Mouse (Mus musculus) midbrain, embryonic 11.5 days (tissue): ENCODE data around the gene Psmd9. TPM values are rescaled to one million over a fixed set of nuclear protein-coding genes. Genes with fewer than 3 reads are reported as not detected.
"Not testable (repeated sequence)": the region's sequence is repeated elsewhere in the genome, so short reads cannot be mapped to it uniquely, and the experiment has no call there.

Experiments
- ATAC-seq: fragments of 200-750 bp; cut with Nextera tagmentation; 2 replicates; pipeline ENCODE4 v1.8.0; 2017; ENCODE audit warnings: moderate TSS enrichment, moderate library complexity; ENCODE audit not compliant: low FRiP score
- DNase-seq: peaks from one replicate; pipeline ENCODE4 v3.0.0; 2015; ENCODE audit warnings: low spot score; ENCODE audit errors: missing footprints
- H3K27ac ChIP-seq: fragments of 300-500 bp; sonication (generic); 2 replicates; pipeline ENCODE4 v1.5.1; 2014; ENCODE audit warnings: low read depth, low read length
- H3K27me3 ChIP-seq: fragments of 300-500 bp; sonication (generic); 2 replicates; pipeline ENCODE4 v1.6.1; 2014; ENCODE audit warnings: mild to moderate bottlenecking, low read length, moderate library complexity, mixed read lengths; ENCODE audit not compliant: control insufficient read depth, insufficient read depth
- H3K36me3 ChIP-seq: fragments of 300-500 bp; sonication (generic); 2 replicates; pipeline ENCODE4 v1.6.1; 2014; ENCODE audit warnings: mild to moderate bottlenecking, low read length, moderate library complexity, mixed read lengths; ENCODE audit not compliant: control insufficient read depth, insufficient read depth
- H3K4me1 ChIP-seq: fragments of 300-500 bp; sonication (generic); 2 replicates; pipeline ENCODE4 v1.6.1; 2014; ENCODE audit warnings: low read length; ENCODE audit not compliant: control insufficient read depth, insufficient read depth
- H3K4me2 ChIP-seq: fragments of 300-500 bp; sonication (generic); 2 replicates; pipeline ENCODE4 v1.6.1; 2014; ENCODE audit warnings: mild to moderate bottlenecking, moderate library complexity
- H3K4me3 ChIP-seq: fragments of 300-500 bp; sonication (generic); 2 replicates; pipeline ENCODE4 v1.5.1; 2014; ENCODE audit warnings: low read depth, low read length
- H3K9ac ChIP-seq: fragments of 300-500 bp; sonication (generic); 2 replicates; pipeline ENCODE4 v1.6.1; 2014; ENCODE audit warnings: low read length
- H3K9me3 ChIP-seq: fragments of 300-500 bp; sonication (generic); 2 replicates; pipeline ENCODE4 v1.6.1; 2016; ENCODE audit warnings: low read length; ENCODE audit not compliant: control insufficient read depth
- WGBS: fragments of 180-500 bp; shearing (Covaris S2); extraction: QIAGEN DNeasy Blood & Tissue Kit; methylation state at CpG from one replicate; pipeline ENCODE4 v1.1.7; 2014; 5-methylcytosine and 5-hydroxymethylcytosine counted together
- polyA plus RNA-seq: library from polyadenylated mRNA; unstranded; fragments of >200 nt; fragmentation: Nextera tagmentation; extraction: Ambion mirVana; gene quantifications from 2 replicates; pipeline ENCODE4 v1.2.1, GENCODE M21; 2014

Gene Psmd9
- polyA plus RNA-seq, 1 experiment from 2014 or later: 60.7 TPM

- Histone ChIP-seq H3K4me1 (no peaks in the 10 kb centered on the region), H3K27me3 (no peaks in the 10 kb centered on the region), H3K9ac (no peak overlapping the region), H3K4me2 (no peak overlapping the region), H3K9me3 (no peaks in the 10 kb centered on the region), H3K36me3 (no peaks in the 10 kb centered on the region), H3K4me3 (no peak overlapping the region), H3K27ac (no peak overlapping the region)
- peak; percentile 57 for DNase-seq
- ATAC-seq: no peak
- WGBS: 55% methylated on average over 9 of the region's 9 CpGs
Measured at GRCm38 (mm10) chr5:123192606-123193150, 23.5 kb downstream of the Psmd9 start.

- no peak for ATAC-seq
- no peaks in the 10 kb centered on the region for H3K36me3 ChIP-seq
- H3K9me3 ChIP-seq: no peaks in the 10 kb centered on the region
- no peaks in the 10 kb centered on the region for H3K27me3 ChIP-seq
- H3K4me1 ChIP-seq: no peaks in the 10 kb centered on the region
- no peak overlapping the region for H3K27ac ChIP-seq
- no peak for DNase-seq
- no peak overlapping the region for H3K4me3 ChIP-seq
- no peak overlapping the region for H3K9ac ChIP-seq
- WGBS: 91% methylated on average over 5 of the region's 5 CpGs
- H3K4me2 ChIP-seq: no peak overlapping the region
Measured at GRCm38 (mm10) chr5:123193436-123193835, 24.2 kb downstream of the Psmd9 start.

GRCm38 (mm10) chr5:123194856-123195255 is 25.6 kb downstream of the Psmd9 start:
- Histone ChIP-seq H3K9ac (no peak overlapping the region), H3K9me3 (no peaks in the 10 kb centered on the region), H3K27ac (no peak overlapping the region), H3K4me1 (no peaks in the 10 kb centered on the region), H3K27me3 (no peaks in the 10 kb centered on the region), H3K4me3 (no peak overlapping the region), H3K4me2 (no peak overlapping the region), H3K36me3 (no peaks in the 10 kb centered on the region)
- ATAC-seq: no peak
- 89% methylated on average over 6 of the region's 6 CpGs for WGBS
- DNase-seq: peak; percentile 12

- Histone ChIP-seq H3K36me3 (no peaks in the 10 kb centered on the region), H3K4me2 (no peak overlapping the region), H3K4me3 (no peak overlapping the region), H3K27me3 (no peaks in the 10 kb centered on the region), H3K9me3 (no peaks in the 10 kb centered on the region), H3K27ac (no peak overlapping the region), H3K4me1 (no peaks in the 10 kb centered on the region), H3K9ac (no peak overlapping the region)
- 93% methylated on average over 16 of the region's 16 CpGs for WGBS
- ATAC-seq (no peak), DNase-seq (peak; percentile 66)
Measured at GRCm38 (mm10) chr5:123195500-123196000, 26.3 kb downstream of the Psmd9 start.

GRCm38 (mm10) chr5:123196746-123197145 is 27.5 kb downstream of the Psmd9 start:
- no peak overlapping the region for H3K9ac ChIP-seq
- no peaks in the 10 kb centered on the region for H3K4me1 ChIP-seq
- DNase-seq (no peak), ATAC-seq (no peak)
- no peaks in the 10 kb centered on the region for H3K27me3 ChIP-seq
- no peak overlapping the region for H3K4me2 ChIP-seq
- no peak overlapping the region for H3K4me3 ChIP-seq
- H3K36me3 ChIP-seq: no peaks in the 10 kb centered on the region
- no peaks in the 10 kb centered on the region for H3K9me3 ChIP-seq
- 74% methylated on average over 4 of the region's 4 CpGs for WGBS
- H3K27ac ChIP-seq: no peak overlapping the region

GRCm38 (mm10) chr5:123198523-123198922 is 29.3 kb downstream of the Psmd9 start:
- DNase-seq: peak; percentile 44
- Histone ChIP-seq H3K27me3 (no peaks in the 10 kb centered on the region), H3K27ac (no peak overlapping the region), H3K4me3 (no peak overlapping the region), H3K9me3 (no peaks in the 10 kb centered on the region), H3K4me2 (no peak overlapping the region), H3K9ac (no peak overlapping the region), H3K4me1 (no peaks in the 10 kb centered on the region), H3K36me3 (no peaks in the 10 kb centered on the region)
- ATAC-seq: no peak
- 91% methylated on average over 4 of the region's 4 CpGs for WGBS

- not testable (repeated sequence) for ATAC-seq
- 85% methylated on average over 5 of the region's 7 CpGs for WGBS
Measured at GRCm38 (mm10) chr5:123200816-123201522, 31.8 kb downstream of the Psmd9 start.

GRCm38 (mm10) chr5:123201523-123201892 is 32.3 kb downstream of the Psmd9 start:
- no peak overlapping the region for H3K4me2 ChIP-seq
- no peak overlapping the region for H3K4me3 ChIP-seq
- no peaks in the 10 kb centered on the region for H3K9me3 ChIP-seq
- H3K9ac ChIP-seq: no peak overlapping the region
- H3K36me3 ChIP-seq: no peaks in the 10 kb centered on the region
- no peaks in the 10 kb centered on the region for H3K4me1 ChIP-seq
- WGBS: 86% methylated on average over 7 of the region's 7 CpGs
- DNase-seq: peak; percentile 64
- ATAC-seq: no peak
- H3K27ac ChIP-seq: no peak overlapping the region
- H3K27me3 ChIP-seq: no peaks in the 10 kb centered on the region

More at GRCm38 (mm10) chr5:123200816-123201522, 31.8 kb downstream of the Psmd9 start:
- H3K9me3 ChIP-seq, H3K4me1 ChIP-seq, H3K4me3 ChIP-seq, H3K9ac ChIP-seq, H3K27ac ChIP-seq, H3K36me3 ChIP-seq, H3K27me3 ChIP-seq, H3K4me2 ChIP-seq: not testable (repeated sequence)
- peak; percentile 54 for DNase-seq

GRCm38 (mm10) chr5:123201987-123202386 is 32.8 kb downstream of the Psmd9 start:
- Histone ChIP-seq H3K9me3 (no peaks in the 10 kb centered on the region), H3K4me3 (no peak overlapping the region), H3K4me1 (no peaks in the 10 kb centered on the region), H3K36me3 (no peaks in the 10 kb centered on the region), H3K9ac (no peak overlapping the region), H3K4me2 (no peak overlapping the region), H3K27ac (no peak overlapping the region), H3K27me3 (no peaks in the 10 kb centered on the region)
- 93% methylated on average over 5 of the region's 5 CpGs for WGBS
- ATAC-seq (no peak), DNase-seq (peak; percentile 12)
